Mouse (Mus musculus) E14TG2a.4 (cell line): ENCODE data around the gene Esam.

Source experiments
- CTCF ChIP-seq: conservative IDR thresholded peaks from 2 replicates; pipeline ENCODE4 v1.5.1; 2014; ENCODE audit warnings: low read length
- NANOG ChIP-seq: IDR thresholded peaks from 2 replicates; pipeline ENCODE4 v1.6.1; 2014; ENCODE audit warnings: borderline replicate concordance, low read length, mixed read lengths

DNA sequence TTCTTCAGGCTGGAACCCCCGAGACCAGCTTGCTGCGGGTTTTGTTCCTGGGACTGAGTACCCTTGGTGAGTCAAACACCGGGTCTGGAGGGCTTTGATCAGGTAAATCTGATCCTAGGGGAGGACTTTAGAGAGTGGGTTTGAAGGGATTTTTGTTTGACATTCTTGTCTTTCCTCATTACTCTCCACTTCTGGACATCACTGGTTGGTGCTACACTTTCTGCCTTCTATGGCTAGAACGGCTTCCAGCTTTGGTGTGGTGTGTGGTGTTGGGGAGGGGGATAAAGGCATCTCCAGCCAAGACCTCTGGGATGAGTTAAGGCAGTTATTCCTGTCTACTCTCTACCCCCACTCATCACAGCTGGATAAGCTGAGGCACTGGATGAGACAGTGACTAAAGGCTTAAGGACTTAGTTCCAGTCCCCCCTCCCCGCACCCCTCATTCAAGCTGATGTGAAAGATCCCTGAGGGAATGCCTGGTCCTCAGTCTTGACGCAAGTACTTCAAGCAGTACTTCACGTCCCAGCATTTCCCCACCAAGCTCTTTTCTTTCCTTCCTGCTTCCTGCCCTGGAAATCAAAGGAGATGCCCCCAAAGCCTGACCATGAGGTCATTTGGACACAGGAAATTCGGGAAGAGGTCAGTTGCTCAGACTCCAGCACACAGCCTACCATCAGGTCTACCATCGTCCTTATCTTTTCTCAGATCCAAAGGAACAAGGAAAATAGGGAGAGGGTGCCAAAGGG lies 520 bp downstream of the Esam start:
- no peak for TF ChIP-seq CTCF
- TF ChIP-seq NANOG: no peak
